Mouse (Mus musculus): Measurements from ENCODE around the gene Chrna3.

DNA sequence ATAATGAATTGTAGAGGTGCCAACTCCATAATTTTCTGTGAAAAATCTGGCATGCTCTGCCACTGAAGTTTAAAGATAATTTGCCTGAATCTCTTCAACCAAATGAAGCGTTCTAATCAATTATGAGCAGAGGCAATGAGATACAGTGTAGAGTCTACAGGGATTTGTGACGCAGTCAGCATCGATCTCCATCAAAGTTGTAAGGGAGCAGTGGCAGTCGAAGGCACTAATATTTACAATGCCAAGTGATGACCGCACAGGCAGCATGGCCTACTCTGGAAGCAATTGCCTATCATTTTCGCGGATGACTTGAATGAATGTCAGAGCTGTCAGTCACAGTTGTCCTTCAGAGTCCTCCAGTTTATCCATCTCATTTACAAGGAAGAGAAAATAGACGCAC is 45.7 kb downstream of the Chrna3 start, which contains the start of gene Chrna5:
- TF ChIP-seq CTCF (IDR thresholded peaks at IDR 0.05; ENCODE audit: low read depth, low read length) = no peak
- TF ChIP-seq POLR2A (IDR thresholded peaks at IDR 0.05; ENCODE audit: borderline replicate concordance, low read depth, low read length) = no peak

Measured in bone marrow macrophage, adult 2 months (primary cell).